Mouse (Mus musculus): ENCODE measurements around the gene Camta1. TPM values are rescaled to one million over a fixed set of nuclear protein-coding genes. Genes with fewer than 3 reads are reported as not detected.
"Not testable (repeated sequence)": the region's sequence is repeated elsewhere in the genome, so short reads cannot be mapped to it uniquely, and the experiment has no call there.

Gene Camta1
- polyA plus RNA-seq, 1 experiment from 2014 or later: 150 TPM

- ATAC-seq (ENCODE audit: low FRiP score) (no peak), DNase-seq (ENCODE audit: low spot score, missing footprints) (no peak)
- 86% methylated on average over 4 of the region's 4 CpGs for WGBS
Measured at GRCm38 (mm10) chr4:150888492-150888891, 973.2 kb downstream of the Camta1 start.

GRCm38 (mm10) chr4:150887903-150888302 is 973.8 kb downstream of the Camta1 start:
- Histone ChIP-seq H3K27ac (ENCODE audit: low read depth, low read length) (no peak overlapping the region), H3K4me3 (ENCODE audit: low read depth, low read length) (no peak overlapping the region), H3K9ac (ENCODE audit: low read length) (no peak overlapping the region), H3K9me3 (ENCODE audit: control insufficient read depth, low read length) (no peaks in the 10 kb centered on the region), H3K27me3 (ENCODE audit: control insufficient read depth, insufficient read depth, low read length) (no peaks in the 10 kb centered on the region), H3K4me2 (no peak overlapping the region), H3K36me3 (ENCODE audit: control insufficient read depth, insufficient read depth, low read length) (no peaks in the 10 kb centered on the region), H3K4me1 (ENCODE audit: control insufficient read depth, insufficient read depth, low read length) (no peaks in the 10 kb centered on the region)
- DNase-seq (ENCODE audit: low spot score, missing footprints): no peak
- ATAC-seq (ENCODE audit: low FRiP score): no peak
- WGBS: 71% methylated on average over 5 of the region's 5 CpGs

More at GRCm38 (mm10) chr4:150888492-150888891, 973.2 kb downstream of the Camta1 start:
- Histone ChIP-seq H3K4me1 (ENCODE audit: control insufficient read depth, insufficient read depth, low read length) (no peaks in the 10 kb centered on the region), H3K36me3 (ENCODE audit: control insufficient read depth, insufficient read depth, low read length) (no peaks in the 10 kb centered on the region), H3K27ac (ENCODE audit: low read depth, low read length) (no peak overlapping the region), H3K9ac (ENCODE audit: low read length) (no peak overlapping the region), H3K4me3 (ENCODE audit: low read depth, low read length) (no peak overlapping the region), H3K27me3 (ENCODE audit: control insufficient read depth, insufficient read depth, low read length) (no peaks in the 10 kb centered on the region), H3K9me3 (ENCODE audit: control insufficient read depth, low read length) (no peaks in the 10 kb centered on the region), H3K4me2 (no peak overlapping the region)

- peaks cover 13% of the 10 kb centered on the region for H3K9me3 ChIP-seq (ENCODE audit: control insufficient read depth, low read length)
- ATAC-seq (ENCODE audit: low FRiP score) (no peak), DNase-seq (ENCODE audit: low spot score, missing footprints) (no peak)
- H3K9ac ChIP-seq (ENCODE audit: low read length): no peak overlapping the region
- no peak overlapping the region for H3K4me2 ChIP-seq
- H3K4me3 ChIP-seq (ENCODE audit: low read depth, low read length): no peak overlapping the region
- whole genome bisulfite sequencing: 91% methylated on average over 5 of the region's 5 CpGs
- no peak overlapping the region for H3K27ac ChIP-seq (ENCODE audit: low read depth, low read length)
- H3K36me3 ChIP-seq (ENCODE audit: control insufficient read depth, insufficient read depth, low read length): no peaks in the 10 kb centered on the region
- no peaks in the 10 kb centered on the region for H3K4me1 ChIP-seq (ENCODE audit: control insufficient read depth, insufficient read depth, low read length)
- no peaks in the 10 kb centered on the region for H3K27me3 ChIP-seq (ENCODE audit: control insufficient read depth, insufficient read depth, low read length)
Measured at GRCm38 (mm10) chr4:150882632-150883031, 979.0 kb downstream of the Camta1 start.

- no peak for ATAC-seq (ENCODE audit: low FRiP score)
Measured at GRCm38 (mm10) chr4:150880364-150880763, 981.3 kb downstream of the Camta1 start.

GRCm38 (mm10) chr4:150879631-150880030 is 982.0 kb downstream of the Camta1 start:
- no peak overlapping the region for H3K4me2 ChIP-seq
- no peaks in the 10 kb centered on the region for H3K27me3 ChIP-seq (ENCODE audit: control insufficient read depth, insufficient read depth, low read length)
- ATAC-seq (ENCODE audit: low FRiP score) (no peak), DNase-seq (ENCODE audit: low spot score, missing footprints) (no peak)
- H3K9ac ChIP-seq (ENCODE audit: low read length): no peak overlapping the region
- 94% methylated on average over 22 of the region's 22 CpGs for WGBS
- H3K4me3 ChIP-seq (ENCODE audit: low read depth, low read length): no peak overlapping the region
- H3K4me1 ChIP-seq (ENCODE audit: control insufficient read depth, insufficient read depth, low read length): no peaks in the 10 kb centered on the region
- H3K27ac ChIP-seq (ENCODE audit: low read depth, low read length): no peak overlapping the region
- peaks cover 13% of the 10 kb centered on the region for H3K9me3 ChIP-seq (ENCODE audit: control insufficient read depth, low read length)
- H3K36me3 ChIP-seq (ENCODE audit: control insufficient read depth, insufficient read depth, low read length): no peaks in the 10 kb centered on the region

More at GRCm38 (mm10) chr4:150880364-150880763, 981.3 kb downstream of the Camta1 start:
- no peak for DNase-seq (ENCODE audit: low spot score, missing footprints)
- no peak overlapping the region for H3K27ac ChIP-seq (ENCODE audit: low read depth, low read length)
- no peaks in the 10 kb centered on the region for H3K36me3 ChIP-seq (ENCODE audit: control insufficient read depth, insufficient read depth, low read length)
- H3K27me3 ChIP-seq (ENCODE audit: control insufficient read depth, insufficient read depth, low read length): no peaks in the 10 kb centered on the region
- H3K9ac ChIP-seq (ENCODE audit: low read length): no peak overlapping the region
- no peak overlapping the region for H3K4me3 ChIP-seq (ENCODE audit: low read depth, low read length)
- H3K4me2 ChIP-seq: no peak overlapping the region
- 81% methylated on average over 5 of the region's 5 CpGs for WGBS
- H3K9me3 ChIP-seq (ENCODE audit: control insufficient read depth, low read length): peaks cover 13% of the 10 kb centered on the region
- H3K4me1 ChIP-seq (ENCODE audit: control insufficient read depth, insufficient read depth, low read length): no peaks in the 10 kb centered on the region

- Histone ChIP-seq H3K9ac (ENCODE audit: low read length) (no peak overlapping the region), H3K4me1 (ENCODE audit: control insufficient read depth, insufficient read depth, low read length) (no peaks in the 10 kb centered on the region), H3K27ac (ENCODE audit: low read depth, low read length) (no peak overlapping the region), H3K4me3 (ENCODE audit: low read depth, low read length) (no peak overlapping the region), H3K9me3 (ENCODE audit: control insufficient read depth, low read length) (peaks cover 13% of the 10 kb centered on the region), H3K36me3 (ENCODE audit: control insufficient read depth, insufficient read depth, low read length) (no peaks in the 10 kb centered on the region), H3K27me3 (ENCODE audit: control insufficient read depth, insufficient read depth, low read length) (no peaks in the 10 kb centered on the region), H3K4me2 (no peak overlapping the region)
- WGBS: 88% methylated on average over 10 of the region's 10 CpGs
- DNase-seq (ENCODE audit: low spot score, missing footprints) (no peak), ATAC-seq (ENCODE audit: low FRiP score) (no peak)
Measured at GRCm38 (mm10) chr4:150875393-150875792, 986.3 kb downstream of the Camta1 start.

GRCm38 (mm10) chr4:150874416-150874815 is 987.3 kb downstream of the Camta1 start:
- H3K36me3 ChIP-seq (ENCODE audit: control insufficient read depth, insufficient read depth, low read length); H3K27ac ChIP-seq (ENCODE audit: low read depth, low read length); DNase-seq (ENCODE audit: low spot score, missing footprints); ATAC-seq (ENCODE audit: low FRiP score); H3K4me1 ChIP-seq (ENCODE audit: control insufficient read depth, insufficient read depth, low read length); H3K4me2 ChIP-seq; H3K27me3 ChIP-seq (ENCODE audit: control insufficient read depth, insufficient read depth, low read length); H3K4me3 ChIP-seq (ENCODE audit: low read depth, low read length); H3K9me3 ChIP-seq (ENCODE audit: control insufficient read depth, low read length); H3K9ac ChIP-seq (ENCODE audit: low read length): not testable (repeated sequence)
- WGBS: 84% methylated on average over 4 of the region's 4 CpGs

GRCm38 (mm10) chr4:150872681-150873080 is 989.0 kb downstream of the Camta1 start:
- WGBS: 87% methylated on average over 8 of the region's 8 CpGs
- Histone ChIP-seq H3K4me3 (ENCODE audit: low read depth, low read length) (no peak overlapping the region), H3K9ac (ENCODE audit: low read length) (no peak overlapping the region), H3K4me2 (no peak overlapping the region), H3K9me3 (ENCODE audit: control insufficient read depth, low read length) (no peaks in the 10 kb centered on the region), H3K27me3 (ENCODE audit: control insufficient read depth, insufficient read depth, low read length) (no peaks in the 10 kb centered on the region), H3K36me3 (ENCODE audit: control insufficient read depth, insufficient read depth, low read length) (0 out of 2 replicates have a peak, but pooled peaks cover 3% of the 10 kb centered on the region), H3K27ac (ENCODE audit: low read depth, low read length) (no peak overlapping the region), H3K4me1 (ENCODE audit: control insufficient read depth, insufficient read depth, low read length) (no peaks in the 10 kb centered on the region)
- no peak for ATAC-seq (ENCODE audit: low FRiP score)
- DNase-seq (ENCODE audit: low spot score, missing footprints): no peak

GRCm38 (mm10) chr4:150872139-150872651 is 989.5 kb downstream of the Camta1 start:
- WGBS: 52% methylated on average over 9 of the region's 9 CpGs
- DNase-seq (ENCODE audit: low spot score, missing footprints): no peak
- Histone ChIP-seq H3K9ac (ENCODE audit: low read length) (no peak overlapping the region), H3K27ac (ENCODE audit: low read depth, low read length) (no peak overlapping the region), H3K9me3 (ENCODE audit: control insufficient read depth, low read length) (no peaks in the 10 kb centered on the region), H3K27me3 (ENCODE audit: control insufficient read depth, insufficient read depth, low read length) (no peaks in the 10 kb centered on the region), H3K4me3 (ENCODE audit: low read depth, low read length) (no peak overlapping the region), H3K4me1 (ENCODE audit: control insufficient read depth, insufficient read depth, low read length) (no peaks in the 10 kb centered on the region), H3K36me3 (ENCODE audit: control insufficient read depth, insufficient read depth, low read length) (peaks cover 6% of the 10 kb centered on the region; the same call in 1 of the 2 replicates), H3K4me2 (no peak overlapping the region)
- no peak for ATAC-seq (ENCODE audit: low FRiP score)
